Mouse (Mus musculus) thymus, adult 2 months (tissue): Measurements from ENCODE around the gene Zzef1.

Experiments
- CTCF ChIP-seq: fragments of 200-500 bp; IDR thresholded peaks from 2 replicates; pipeline ENCODE4 v1.5.1; 2012; ENCODE audit warnings: mild to moderate bottlenecking, control low read depth, low read length, moderate library complexity, borderline replicate concordance; ENCODE audit not compliant: control insufficient read depth, poor library complexity, insufficient read depth; ENCODE audit errors: extremely low read depth
- POLR2A ChIP-seq: fragments of 200-500 bp; IDR thresholded peaks from 2 replicates; pipeline ENCODE4 v1.6.1; 2012; ENCODE audit warnings: mild to moderate bottlenecking, low read length, control low read depth, moderate library complexity; ENCODE audit not compliant: control insufficient read depth, poor library complexity, insufficient read depth; ENCODE audit errors: extremely low read depth

- TF ChIP-seq POLR2A, result no peak
- no peak for TF ChIP-seq CTCF
Measured at GRCm38 (mm10) chr11:72813687-72814086, 17.7 kb downstream of the Zzef1 start.
